Mouse (Mus musculus) olfactory bulb, adult 2 months (tissue): ENCODE measurements at regions not wholly inside any gene's neighbourhood (a gene's known extent, or its start where the extent isn't known, plus 50 kb on each side); places are given as distances from the start of the nearest gene placed in this dataset.

ENCODE experiments used
- H3K27ac ChIP-seq: fragments of 200-500 bp; 2 replicates; pipeline ENCODE4 v1.5.1; 2012; ENCODE audit warnings: low read depth, low read length; ENCODE audit not compliant: insufficient read depth
- H3K4me1 ChIP-seq: fragments of 200-500 bp; 2 replicates; pipeline ENCODE4 v1.6.1; 2012; ENCODE audit warnings: low read length; ENCODE audit not compliant: control insufficient read depth, insufficient read depth
- H3K4me3 ChIP-seq: fragments of 200-500 bp; 2 replicates; pipeline ENCODE4 v1.5.1; 2012; ENCODE audit warnings: mild to moderate bottlenecking, low read depth, low read length, moderate library complexity; ENCODE audit not compliant: insufficient read depth
- CTCF ChIP-seq: fragments of 200-500 bp; IDR thresholded peaks from 2 replicates; pipeline ENCODE4 v1.5.1; 2012; ENCODE audit warnings: low read depth, mild to moderate bottlenecking, low read length, moderate library complexity; ENCODE audit not compliant: insufficient read depth
- POLR2A ChIP-seq: fragments of 200-500 bp; IDR thresholded peaks from 2 replicates; pipeline ENCODE4 v1.6.1; 2012; ENCODE audit warnings: mild to moderate bottlenecking, low read depth, low read length, moderate library complexity; ENCODE audit not compliant: insufficient read depth
- WGBS: fragments of 180-500 bp; shearing (Covaris S2); methylation state at CpG from one replicate; pipeline ENCODE4 v1.1.7; 2018; 5-methylcytosine and 5-hydroxymethylcytosine counted together

DNA sequence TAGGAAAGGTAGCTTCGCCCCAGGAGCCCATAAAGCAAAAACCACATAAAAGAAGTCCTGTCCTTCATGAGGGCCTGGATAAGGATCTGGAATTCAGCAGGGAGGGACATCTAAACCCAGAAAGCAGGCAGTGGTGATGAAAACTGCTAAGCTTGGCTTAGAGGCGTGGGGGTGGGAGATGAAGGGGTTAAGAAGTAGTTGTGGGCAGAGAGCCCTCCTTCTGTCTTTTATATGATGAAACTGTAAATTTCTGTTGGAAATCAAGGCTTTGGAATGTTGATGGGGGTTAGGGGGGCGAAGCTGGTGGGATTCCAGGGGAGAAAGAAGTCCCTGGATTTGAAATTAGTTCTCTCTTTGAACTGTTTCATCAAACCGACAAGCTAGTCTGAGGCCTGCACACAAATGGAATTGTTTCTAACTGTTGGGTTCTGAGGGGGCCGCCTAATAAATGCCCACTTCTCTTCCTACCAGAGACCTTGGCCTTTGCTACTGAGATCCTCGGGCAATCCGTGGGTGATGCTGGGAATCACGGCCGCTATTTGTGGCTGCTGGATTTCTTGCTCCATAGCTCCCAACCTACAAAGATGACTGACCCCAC is 192.6 kb downstream of the 1500009L16Rik start:
- no peak overlapping the region for H3K27ac ChIP-seq
- 68% methylated on average over 9 of the region's 9 CpGs for WGBS
- TF ChIP-seq CTCF (no peak), POLR2A (no peak)
- no peaks in the 10 kb centered on the region for H3K4me1 ChIP-seq
- H3K4me3 ChIP-seq, result no peak overlapping the region

DNA sequence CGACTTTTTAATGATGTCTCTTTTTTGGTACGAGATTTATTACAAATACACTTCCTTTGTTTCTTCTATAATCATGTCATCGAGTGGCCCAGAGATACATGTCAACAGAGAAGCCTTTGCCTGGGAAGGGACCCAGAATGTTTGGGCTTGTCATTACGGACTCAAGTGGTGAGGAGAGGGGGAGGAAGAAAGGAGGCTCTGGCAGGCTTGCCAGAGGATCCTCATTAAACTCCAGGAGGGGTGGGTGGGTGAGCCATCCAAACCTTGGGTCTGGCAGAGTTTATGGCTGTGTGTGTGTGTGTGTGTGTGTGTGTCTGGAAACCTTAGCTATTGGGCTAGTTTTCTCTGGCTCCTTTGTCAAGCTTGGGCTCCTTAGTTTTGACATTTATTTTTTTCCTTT is 204.3 kb downstream of the 1500009L16Rik start:
- Histone ChIP-seq H3K27ac (no peak overlapping the region), H3K4me3 (no peak overlapping the region)

DNA sequence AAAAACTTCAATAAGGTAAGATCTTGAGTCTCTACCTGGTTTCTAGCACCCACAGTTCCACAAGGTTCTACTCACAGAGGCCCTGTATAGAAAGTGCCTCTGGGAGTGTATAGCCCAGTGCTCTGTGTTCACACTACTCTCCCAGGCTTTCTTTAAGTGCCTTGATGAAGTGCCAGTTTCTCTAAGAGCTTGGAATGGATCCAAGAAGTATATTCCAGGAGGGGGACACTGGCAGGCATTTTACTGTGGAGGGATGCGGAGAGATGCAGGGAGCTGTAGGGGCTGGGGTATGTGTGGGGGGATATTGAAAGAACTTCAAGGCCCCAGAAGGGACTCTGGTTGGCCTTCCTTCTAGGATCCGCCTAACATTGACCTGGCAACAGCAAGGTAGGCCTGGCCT is 204.9 kb downstream of the 1500009L16Rik start:
- TF ChIP-seq CTCF (no peak), POLR2A (no peak)
- Histone ChIP-seq H3K27ac (no peak overlapping the region), H3K4me3 (no peak overlapping the region), H3K4me1 (no peaks in the 10 kb centered on the region; the same call in 1 of the 2 replicates)
- 91% methylated on average over 2 of the region's 2 CpGs for WGBS

More for the DNA sequence above, 204.3 kb downstream of the 1500009L16Rik start:
- WGBS, result 41% methylated on average over 4 of the region's 4 CpGs
- H3K4me1 ChIP-seq, result no peaks in the 10 kb centered on the region; the same call in 1 of the 2 replicates
- TF ChIP-seq CTCF, result no peak

DNA sequence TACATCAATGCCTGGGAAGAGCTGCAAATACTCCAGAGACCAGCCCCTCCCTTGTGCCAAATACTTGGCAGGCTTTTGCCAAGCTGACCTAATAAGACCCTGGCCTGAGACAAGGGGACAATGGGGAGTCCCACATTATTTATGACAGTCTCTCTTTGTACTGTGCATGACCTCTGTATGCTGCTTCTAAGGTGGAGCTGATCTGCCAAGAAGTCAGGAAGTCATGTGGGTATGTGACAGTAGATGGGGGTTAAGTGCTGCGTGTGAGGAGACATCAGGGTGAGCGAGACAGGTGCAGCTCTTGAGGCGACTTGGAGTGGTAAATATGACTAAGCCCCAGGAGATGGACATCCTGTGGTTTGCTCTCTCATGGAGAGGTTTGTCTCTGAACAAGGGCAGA is 209.1 kb downstream of the 1500009L16Rik start:
- Histone ChIP-seq H3K4me3 (no peak overlapping the region), H3K27ac (no peak overlapping the region), H3K4me1 (no peaks in the 10 kb centered on the region; the same call in 1 of the 2 replicates)
- WGBS, result 86% methylated on average over 3 of the region's 3 CpGs
- no peak for TF ChIP-seq CTCF
- no peak for TF ChIP-seq POLR2A

DNA sequence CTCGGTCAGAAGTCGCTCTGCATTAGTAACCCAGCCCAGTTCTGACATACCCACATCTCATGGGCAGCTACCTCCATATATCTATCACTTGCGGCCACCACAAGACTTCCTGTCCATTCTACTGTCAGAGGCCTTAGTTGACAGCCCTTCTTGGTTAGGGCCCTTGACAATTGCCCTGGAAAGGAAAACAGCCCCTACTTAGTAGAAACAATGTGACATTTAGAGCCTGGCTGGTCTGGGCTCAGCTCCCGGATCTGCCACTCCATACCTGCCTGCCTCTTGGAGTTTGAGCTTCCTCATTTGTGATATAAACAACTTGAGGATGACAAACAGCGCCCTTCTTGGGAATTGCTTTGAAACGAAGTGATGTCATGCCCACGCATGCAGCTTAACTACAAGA is 210.5 kb downstream of the 1500009L16Rik start:
- no peak overlapping the region for H3K27ac ChIP-seq
- no peak for TF ChIP-seq CTCF
- no peak for TF ChIP-seq POLR2A
- WGBS, result 89% methylated on average over 7 of the region's 7 CpGs
- no peak overlapping the region for H3K4me3 ChIP-seq
- H3K4me1 ChIP-seq, result no peaks in the 10 kb centered on the region

DNA sequence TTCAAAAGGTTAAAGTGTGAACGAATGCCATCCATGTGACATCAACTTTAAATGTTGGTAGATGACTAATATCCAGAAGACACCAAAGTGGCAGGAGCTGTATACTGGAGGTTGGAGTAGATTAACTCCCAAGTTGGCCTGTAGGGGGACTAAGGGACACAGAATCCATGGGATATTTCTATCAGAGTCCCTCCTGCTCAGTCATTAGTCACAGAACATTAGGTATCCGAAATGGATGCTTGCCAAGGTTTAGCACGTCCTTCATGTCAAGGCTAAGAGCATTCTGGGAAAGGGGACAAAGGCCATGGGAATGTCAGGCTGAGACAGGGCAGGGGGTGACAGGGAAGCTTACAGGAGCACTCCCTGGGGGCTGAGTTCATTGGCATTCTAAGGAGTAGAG is 211.8 kb downstream of the 1500009L16Rik start:
- WGBS, result 65% methylated on average over 3 of the region's 3 CpGs
- H3K27ac ChIP-seq, result no peak overlapping the region
- no peaks in the 10 kb centered on the region for H3K4me1 ChIP-seq
- H3K4me3 ChIP-seq, result no peak overlapping the region
- no peak for TF ChIP-seq POLR2A
- TF ChIP-seq CTCF, result no peak

DNA sequence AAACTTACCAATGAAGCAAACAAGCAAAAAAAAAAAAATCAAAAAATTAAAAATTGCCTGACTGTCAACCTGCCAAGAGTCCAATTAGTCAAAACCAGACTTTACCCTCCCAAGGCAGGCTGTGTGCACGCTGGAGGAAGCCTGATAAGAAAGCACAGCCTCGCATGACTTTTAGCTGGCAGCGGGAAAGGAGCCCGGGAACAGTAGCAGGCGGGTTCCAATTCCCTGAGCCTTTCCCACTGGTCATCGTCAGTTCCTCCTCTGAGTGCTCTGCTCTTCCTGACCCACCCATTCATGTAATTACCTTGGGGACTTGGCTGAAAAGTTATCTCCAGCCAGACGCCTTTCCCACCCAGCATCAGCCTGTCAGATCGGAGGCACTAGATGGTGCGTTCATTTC is 214.5 kb downstream of the 1500009L16Rik start:
- Histone ChIP-seq H3K27ac (no peak overlapping the region), H3K4me1 (no peaks in the 10 kb centered on the region), H3K4me3 (no peak overlapping the region)
- whole genome bisulfite sequencing, result 81% methylated on average over 9 of the region's 9 CpGs
- TF ChIP-seq CTCF (no peak), POLR2A (no peak)

DNA sequence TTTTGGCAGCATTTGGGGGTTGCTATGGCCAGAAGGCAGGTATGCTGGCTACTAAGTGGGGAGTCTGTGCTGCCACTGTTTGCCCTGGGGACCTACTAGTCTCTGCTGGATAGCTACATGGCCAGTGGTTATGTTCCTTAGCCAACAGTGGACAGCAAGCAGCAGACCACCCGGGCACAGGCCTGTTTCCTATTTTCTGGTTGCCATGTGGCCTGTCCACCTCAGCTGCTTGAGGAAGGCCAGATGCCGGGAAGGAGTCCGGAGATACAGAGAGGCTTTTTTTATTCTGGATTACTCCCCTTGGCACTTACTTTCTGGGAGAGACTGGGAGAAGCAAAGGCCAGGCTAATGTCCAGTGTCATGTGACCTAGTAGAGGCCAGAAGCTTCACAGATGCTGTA is 219.4 kb downstream of the 1500009L16Rik start:
- Histone ChIP-seq H3K4me3 (no peak overlapping the region), H3K4me1 (no peaks in the 10 kb centered on the region), H3K27ac (no peak overlapping the region)
- TF ChIP-seq CTCF, result no peak
- no peak for TF ChIP-seq POLR2A
- 65% methylated on average over 3 of the region's 3 CpGs for WGBS

DNA sequence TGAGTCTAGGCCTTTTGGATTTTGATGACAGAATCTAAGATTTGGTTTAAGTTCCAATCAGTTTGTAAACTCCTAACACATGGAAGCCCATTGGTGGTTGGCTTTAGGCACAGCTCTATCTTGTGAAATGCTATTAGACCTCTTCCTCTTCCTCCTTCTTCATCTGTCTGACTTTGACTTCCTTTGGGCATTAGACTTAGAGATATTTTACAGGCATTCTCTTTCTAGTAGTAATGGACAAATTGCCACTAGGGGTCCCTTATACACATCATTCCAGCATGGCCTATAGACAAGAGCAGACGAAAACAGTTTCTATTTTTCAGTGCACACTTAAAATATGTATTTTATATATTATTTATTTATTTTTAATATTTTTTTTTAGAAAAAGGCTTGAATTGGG is 221.5 kb downstream of the 1500009L16Rik start:
- TF ChIP-seq POLR2A (no peak), CTCF (no peak)
- H3K27ac ChIP-seq, result no peak overlapping the region
- 96% methylated on average over 1 of the region's 1 CpGs for WGBS
- H3K4me3 ChIP-seq, result no peak overlapping the region
- no peaks in the 10 kb centered on the region for H3K4me1 ChIP-seq

DNA sequence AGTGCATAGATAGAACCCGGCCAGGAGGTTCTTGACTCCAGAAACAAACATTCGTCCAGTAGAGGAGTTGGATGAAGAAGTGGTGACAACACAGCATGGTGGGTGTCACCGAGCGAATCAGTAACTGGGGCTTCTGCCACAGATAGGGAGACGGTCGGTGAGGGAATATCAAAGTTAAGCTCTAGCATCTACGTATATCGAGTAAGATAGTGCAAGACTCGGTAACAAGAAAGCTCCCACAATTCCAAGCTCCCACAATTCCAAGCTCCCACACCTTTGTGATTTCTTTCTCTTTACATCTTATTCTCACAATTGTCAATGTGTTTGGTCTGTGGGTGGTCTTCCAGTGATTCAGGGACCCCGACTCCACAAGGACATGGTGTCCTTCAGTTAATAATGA is 222.2 kb downstream of the 1500009L16Rik start:
- 97% methylated on average over 10 of the region's 10 CpGs for WGBS
- Histone ChIP-seq H3K27ac (no peak overlapping the region), H3K4me3 (no peak overlapping the region), H3K4me1 (no peaks in the 10 kb centered on the region)
- TF ChIP-seq CTCF, result no peak
